Mouse (Mus musculus) gastrocnemius, adult 18-20 months (tissue): ENCODE data around the gene Ormdl3. TPM values are rescaled to one million over a fixed set of nuclear protein-coding genes. Genes with fewer than 3 reads are reported as not detected.

Source experiments
- DNase-seq: peaks from one replicate; pipeline ENCODE4 v3.0.0; 2021; ENCODE audit warnings: low spot score
- total RNA-seq, 2 experiments: library from RNA; stranded (reverse); gene quantifications; 2 replicates each; pipeline ENCODE4 v1.2.3; 2021

Gene Ormdl3
- total RNA-seq, 2 experiments from 2014 or later: 25.1 to 26.3 TPM

DNA sequence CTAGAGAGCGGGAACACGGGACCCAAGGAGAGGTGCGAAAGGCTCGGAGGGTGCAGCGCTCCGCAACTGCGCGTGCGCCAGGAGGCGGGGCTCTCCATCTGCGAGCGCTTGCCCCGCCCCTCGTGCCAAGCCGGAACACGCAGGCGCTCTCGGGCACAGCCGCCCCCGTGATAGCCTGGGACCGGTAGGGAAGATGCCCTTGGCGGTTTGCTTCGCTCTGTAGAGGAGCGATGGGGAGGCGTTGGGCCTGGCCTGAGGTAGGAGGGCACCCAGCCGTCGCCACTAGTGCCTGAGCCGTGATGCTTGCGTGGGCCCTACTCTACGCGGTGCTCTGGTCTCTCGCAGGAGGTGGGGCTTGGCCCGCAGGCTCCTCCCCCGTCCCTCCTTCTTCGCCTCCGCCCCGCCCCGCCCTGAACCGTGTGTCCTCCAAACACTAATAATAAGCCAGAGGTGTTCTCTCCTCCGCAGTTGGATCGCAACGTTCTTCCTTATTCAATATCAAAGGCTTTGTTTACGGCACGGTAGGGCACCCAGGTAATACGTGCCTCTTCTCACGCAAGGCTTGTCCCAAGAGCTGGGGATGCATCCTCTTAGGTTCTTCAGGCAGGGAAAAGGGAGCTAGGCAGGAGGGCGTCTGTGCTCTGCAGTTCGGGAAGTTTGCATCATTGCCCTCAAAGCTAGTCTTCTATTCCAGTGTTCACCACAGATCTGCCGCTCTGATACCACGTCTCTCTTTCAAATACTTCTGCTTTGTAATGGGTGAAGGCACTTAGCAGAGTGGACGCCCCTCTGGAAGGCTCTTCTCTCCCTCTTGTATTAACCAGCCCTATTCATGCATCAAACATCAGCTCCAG is 36.0 kb downstream of the Ormdl3 start, which contains the start of gene Zpbp2:
TSS of gene Zpbp2 (plus strand) at position 123 of the 854 bp plus-strand sequence.
- peak; percentile 75 for DNase-seq

DNA sequence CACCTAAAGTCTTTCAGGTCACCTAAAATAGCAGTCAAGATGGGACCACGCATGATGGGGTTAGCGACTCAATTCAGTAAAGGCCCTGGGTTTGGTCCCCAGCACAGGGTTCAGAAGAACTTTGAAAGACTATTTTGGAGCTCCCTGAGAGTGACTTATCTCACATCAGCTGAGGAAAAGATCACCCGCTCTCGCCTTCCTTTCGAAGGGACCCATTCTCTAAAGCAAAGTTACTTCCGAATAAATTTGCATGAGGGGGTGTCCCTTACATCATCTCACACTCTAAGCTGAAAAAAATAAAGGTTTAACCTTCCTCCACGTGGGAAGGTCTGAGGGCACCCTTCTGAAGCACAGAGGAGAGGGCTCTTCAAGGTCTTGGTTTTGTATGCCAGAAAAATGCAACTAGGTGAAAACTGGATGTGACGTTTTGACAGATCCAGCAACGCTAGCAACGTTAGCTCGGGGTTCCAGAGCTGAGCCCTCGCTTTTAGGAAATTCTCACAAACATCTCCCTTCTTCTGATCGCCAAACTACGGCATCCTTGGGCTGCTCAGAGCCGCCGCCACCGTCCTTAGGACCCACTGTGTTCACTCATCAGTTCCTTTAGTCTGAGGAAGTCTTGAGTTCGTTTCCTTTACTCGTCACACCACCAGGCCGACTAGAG is 36.7 kb downstream of the Ormdl3 start:
- DNase-seq: no peak

DNA sequence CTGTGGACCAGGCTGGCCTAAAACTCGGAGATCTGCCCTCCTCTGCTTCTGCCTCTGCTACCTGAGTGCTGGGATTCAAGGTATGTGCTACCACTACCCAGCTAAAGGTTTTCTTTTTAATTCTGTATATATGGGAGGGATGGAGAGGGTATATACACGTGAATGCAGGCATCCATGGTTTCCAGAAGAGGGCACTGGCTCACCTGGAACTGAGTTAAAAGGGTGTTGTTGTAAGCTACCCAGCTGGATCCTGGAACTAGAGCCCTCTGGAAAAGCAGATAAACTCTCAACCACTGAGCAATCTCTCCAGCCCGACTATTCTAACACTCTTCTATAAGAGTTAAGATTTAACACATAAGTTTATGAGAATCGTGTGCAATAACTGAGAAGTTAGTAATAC is 37.8 kb downstream of the Ormdl3 start:
- no peak for DNase-seq

DNA sequence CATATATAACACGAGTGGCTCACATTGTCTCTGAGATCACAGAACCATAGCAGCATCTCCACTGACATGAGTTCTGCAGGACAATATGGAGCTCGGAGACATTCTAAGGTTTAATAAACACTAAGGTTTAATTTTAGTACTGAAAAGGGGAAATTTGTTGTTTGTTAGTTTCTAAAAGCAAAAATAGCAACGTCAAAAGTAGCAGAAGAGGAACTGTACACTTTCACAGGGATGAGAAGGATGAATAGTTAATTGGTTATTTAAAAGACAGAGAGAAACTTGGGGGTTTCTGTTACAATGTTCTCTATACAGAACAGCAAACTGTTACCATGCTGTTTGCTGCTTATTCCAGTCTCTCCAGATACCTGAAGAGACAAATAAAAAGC is 39.9 kb downstream of the Ormdl3 start:
- no peak for DNase-seq

DNA sequence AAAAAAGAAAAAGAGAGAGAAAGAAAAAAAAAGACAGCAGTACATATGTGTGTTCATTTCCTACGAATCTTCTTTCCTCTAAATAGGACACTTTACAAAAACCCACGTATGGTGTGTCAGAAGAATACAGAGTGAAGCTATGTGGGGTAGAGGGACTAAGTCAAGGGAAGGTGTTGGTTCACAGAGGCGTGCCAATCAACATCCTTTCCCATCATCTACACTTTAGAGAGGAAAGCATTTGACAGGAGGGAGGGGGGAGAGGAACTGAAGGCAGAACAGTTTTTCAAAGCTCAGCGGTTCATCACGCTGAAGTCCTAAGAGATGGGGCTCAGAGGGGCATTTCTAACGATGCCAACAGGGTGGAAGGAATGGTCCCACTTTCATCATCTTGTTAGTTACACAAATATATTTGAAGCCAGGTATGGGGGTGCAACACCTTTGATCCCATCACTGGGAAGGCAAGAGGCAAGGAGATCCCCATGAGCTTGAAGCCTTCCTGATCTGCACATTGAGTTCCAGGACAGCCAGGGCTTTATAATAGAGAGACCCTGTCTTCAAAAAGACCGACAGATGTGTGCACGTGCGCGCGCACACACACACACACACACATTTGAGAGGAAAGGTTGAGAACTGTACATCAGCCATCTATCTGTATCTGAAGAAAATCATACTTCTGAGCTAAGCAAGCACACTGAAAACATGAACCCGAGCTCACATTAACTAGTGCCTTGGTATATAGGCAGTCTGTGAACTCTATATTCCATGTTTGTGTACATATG is 40.5 kb downstream of the Ormdl3 start:
- DNase-seq: no peak

DNA sequence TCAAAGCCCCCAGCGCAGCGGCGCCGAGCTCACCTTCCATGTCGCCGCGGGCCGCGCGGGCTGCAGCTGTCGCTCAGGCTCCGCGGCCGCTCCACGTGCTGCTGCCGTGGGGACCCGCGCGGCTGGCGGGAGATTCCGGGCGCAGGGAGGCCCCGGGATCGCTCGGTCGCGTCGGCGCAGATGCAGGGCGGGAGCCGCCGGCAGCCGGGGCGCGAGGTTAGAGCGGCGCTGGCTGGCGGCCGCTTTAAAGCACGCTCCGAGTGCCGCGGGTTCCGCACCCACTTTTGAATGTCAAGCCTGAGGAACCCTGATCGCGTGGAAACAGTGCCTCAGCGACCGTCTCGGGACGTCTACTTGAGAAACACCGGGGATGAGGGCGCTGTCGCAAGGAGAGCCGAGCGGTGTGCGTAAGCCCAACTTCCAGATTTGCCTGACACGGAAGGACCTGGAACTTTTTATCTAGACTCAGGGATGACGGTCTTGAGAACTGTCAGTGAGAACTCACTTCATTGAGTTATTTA is 41.4 kb downstream of the Ormdl3 start, which contains the start of gene Ikzf3:
TSS of gene Ikzf3 (minus strand) at position 321 of the 521 bp plus-strand sequence.
- DNase-seq: no peak

DNA sequence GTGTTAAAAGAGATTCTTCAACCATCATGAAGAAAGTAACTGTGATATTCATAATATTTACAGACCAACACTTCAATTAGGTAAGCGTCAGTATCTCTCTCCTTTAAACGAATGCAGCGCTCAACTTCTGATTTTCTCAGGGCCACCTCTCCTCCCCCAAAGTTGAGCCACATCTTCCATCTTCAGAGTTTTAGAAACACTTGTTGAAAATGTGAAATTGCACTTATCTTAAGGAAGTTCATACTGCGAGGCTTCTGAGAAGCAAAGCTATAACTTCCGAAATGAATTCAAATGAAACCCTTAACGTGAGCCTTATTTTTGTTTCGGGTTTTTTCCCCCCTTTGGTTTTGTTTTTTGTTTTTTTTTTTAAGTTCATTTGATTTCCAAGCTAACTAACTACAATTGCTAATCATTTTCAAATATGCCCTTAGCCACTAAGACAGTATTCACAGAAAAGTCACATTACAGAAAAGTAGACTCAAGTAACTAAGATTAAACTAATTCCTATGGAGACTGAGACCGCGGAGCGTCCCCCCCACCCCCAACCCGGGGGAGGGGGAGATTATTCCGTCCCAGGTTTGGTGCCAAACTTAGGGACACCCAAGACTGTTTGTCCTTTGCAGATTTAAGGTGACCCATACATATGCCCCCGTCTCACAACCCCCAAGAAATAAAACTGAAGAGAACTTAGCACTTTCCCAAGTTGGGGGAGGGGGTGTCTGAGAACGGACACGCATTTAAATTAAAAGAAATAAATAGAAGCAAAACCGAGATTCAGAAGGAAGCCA is 42.1 kb downstream of the Ormdl3 start:
- no peak for DNase-seq

DNA sequence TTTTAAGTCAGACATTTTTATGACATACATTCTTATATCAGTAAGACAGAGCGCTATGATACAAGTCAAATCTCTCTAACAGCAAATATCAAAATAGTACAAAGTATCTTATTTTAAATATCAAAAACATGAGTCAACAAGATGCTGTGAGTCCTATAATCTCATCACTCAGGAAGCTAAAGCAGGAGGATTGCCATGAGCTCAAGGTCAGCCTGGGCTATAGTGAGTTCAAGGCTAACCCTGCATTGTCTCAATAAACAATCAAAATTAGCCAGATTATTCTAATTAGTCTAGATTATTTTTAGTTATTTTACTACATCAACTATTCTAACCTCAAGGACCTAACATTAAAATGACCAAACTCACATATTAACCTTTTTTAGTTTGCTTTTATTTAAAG is 43.8 kb downstream of the Ormdl3 start:
- DNase-seq: no peak

DNA sequence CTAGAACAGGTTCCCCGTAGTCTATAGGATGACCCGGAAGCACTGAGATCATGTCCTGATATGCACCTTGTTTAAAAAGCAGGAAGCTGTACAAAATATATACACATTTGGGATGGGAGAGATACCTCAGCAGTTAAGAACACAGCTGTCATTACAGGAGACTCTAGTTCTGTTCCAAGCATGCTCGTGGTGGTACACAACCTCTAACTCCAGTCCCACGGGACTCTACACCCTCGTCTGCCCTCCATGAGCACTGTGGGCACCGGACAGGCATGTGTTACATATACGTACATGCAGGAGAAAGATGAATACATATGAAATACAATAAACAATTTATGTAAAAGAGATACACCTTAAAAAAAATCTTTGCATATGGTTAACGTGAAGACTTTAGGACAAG is 44.6 kb downstream of the Ormdl3 start:
- no peak for DNase-seq

DNA sequence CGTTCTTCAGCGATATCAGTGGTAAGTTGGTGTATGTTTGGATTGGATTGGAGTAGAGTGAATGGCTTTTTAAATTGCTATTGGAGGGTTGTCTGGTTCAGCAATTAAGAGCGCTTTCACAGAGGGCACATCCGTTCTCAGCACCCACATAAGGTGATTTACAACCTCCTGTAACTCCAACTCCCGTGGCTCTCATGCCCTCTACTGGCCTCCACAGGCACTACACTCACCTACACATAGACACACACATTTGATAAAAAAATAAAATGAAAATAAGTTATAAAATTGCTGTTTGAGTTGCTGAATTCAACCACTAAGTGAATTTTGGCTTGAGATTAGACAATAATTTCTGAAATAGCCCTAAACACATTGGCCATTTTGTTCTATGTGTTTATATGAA is 46.8 kb downstream of the Ormdl3 start:
- no peak for DNase-seq

DNA sequence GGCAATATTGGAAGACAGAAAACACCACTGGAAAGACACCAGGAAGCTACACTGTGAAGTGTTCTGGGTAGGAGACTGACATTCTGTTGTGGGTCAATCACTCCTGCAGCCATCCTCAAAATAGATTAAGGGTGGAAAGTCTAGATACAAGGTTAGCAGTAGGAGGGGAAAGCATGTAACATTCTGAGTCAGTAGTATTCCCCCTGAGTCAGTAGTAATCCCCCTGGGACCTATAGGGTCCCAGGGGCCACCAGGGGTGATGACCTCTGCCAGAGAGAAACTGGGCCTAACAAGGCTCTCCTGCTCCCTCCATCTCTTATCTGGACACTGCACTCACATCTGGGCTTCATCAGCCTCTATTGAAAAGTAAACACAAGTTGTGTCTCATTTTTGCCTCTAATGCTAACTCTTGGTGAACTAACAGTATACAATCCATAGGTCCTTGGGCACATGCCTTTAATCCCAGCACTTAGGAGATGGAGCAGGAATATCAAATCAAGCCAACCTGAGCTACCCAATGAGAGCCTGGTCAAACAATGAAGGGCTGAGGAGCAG is 49.6 kb downstream of the Ormdl3 start:
- no peak for DNase-seq

Other genes with a start within 250 kb of the Ormdl3 start
- under 1 TPM; 0.18 to 0.31 TPM for gene Ppp1r1b, start 239.0 kb downstream of the Ormdl3 start, total RNA-seq
- gene Stard3, start 229.0 kb downstream of the Ormdl3 start, total RNA-seq: 10 to 100 TPM; 11.1 to 13.6 TPM
- gene Tcap, start 203.6 kb downstream of the Ormdl3 start, total RNA-seq: 1,000 to 10,000 TPM; 3,864 to 4,194 TPM
- gene Pnmt, start 200.9 kb downstream of the Ormdl3 start, total RNA-seq: 1 to 10 TPM; 1.2 to 8.2 TPM
- gene Pgap3, start 186.9 kb downstream of the Ormdl3 start, total RNA-seq: 1 to 10 TPM; 2.3 to 3.7 TPM
- gene Erbb2, start 174.9 kb downstream of the Ormdl3 start, total RNA-seq: 1 to 10 TPM; 1.1 to 1.7 TPM
- 10 to 100 TPM; 36.0 to 37.8 TPM for gene Mien1, start 148.4 kb downstream of the Ormdl3 start, total RNA-seq
- under 1 TPM in 1 of 2 experiments, not detected in 1; 0.12 TPM for gene Grb7, start 141.0 kb downstream of the Ormdl3 start, total RNA-seq
- under 1 TPM in 1 of 2 experiments, not detected in 1; 0.14 TPM for gene Ikzf3, start 41.3 kb downstream of the Ormdl3 start, total RNA-seq
- gene Zpbp2, start 36.3 kb downstream of the Ormdl3 start, total RNA-seq: not detected
- not detected for gene Lrrc3c, start 10.9 kb upstream of the Ormdl3 start, total RNA-seq
- gene Gm12355, start 38.3 kb upstream of the Ormdl3 start, total RNA-seq: 1 to 10 TPM; 4.1 to 6.6 TPM
- 10 to 100 TPM in 1 of 2 experiments, 1 to 10 TPM in 1; 8.8 to 12.5 TPM for gene Gsdma3, start 39.0 kb upstream of the Ormdl3 start, total RNA-seq
- 1 to 10 TPM in 1 of 2 experiments, under 1 TPM in 1; 0.73 to 1.1 TPM for gene Gsdma2, start 59.4 kb upstream of the Ormdl3 start, total RNA-seq
- under 1 TPM; 0.83 to 0.89 TPM for gene Gsdma, start 77.0 kb upstream of the Ormdl3 start, total RNA-seq
- 100 to 1,000 TPM; 105 to 106 TPM for gene Psmd3, start 95.2 kb upstream of the Ormdl3 start, total RNA-seq
- gene Csf3, start 113.9 kb upstream of the Ormdl3 start, total RNA-seq: not detected
- 10 to 100 TPM; 48.1 to 53.3 TPM for gene Med24, start 142.1 kb upstream of the Ormdl3 start, total RNA-seq
- gene Thra, start 153.3 kb upstream of the Ormdl3 start, total RNA-seq: 10 to 100 TPM; 78.3 to 85.2 TPM
- 100 to 1,000 TPM in 1 of 2 experiments, 10 to 100 TPM in 1; 74.0 to 126 TPM for gene Nr1d1, start 188.0 kb upstream of the Ormdl3 start, total RNA-seq
- gene Msl1, start 208.1 kb upstream of the Ormdl3 start, total RNA-seq: 10 to 100 TPM; 50.5 to 56.4 TPM
- gene Casc3, start 217.5 kb upstream of the Ormdl3 start, total RNA-seq: 10 to 100 TPM; 14.0 to 15.6 TPM
- under 1 TPM; 0.09 to 0.14 TPM for gene Rapgefl1, start 249.4 kb upstream of the Ormdl3 start, total RNA-seq